Mouse (Mus musculus): ENCODE data around the gene Mark1. TPM values are rescaled to one million over a fixed set of nuclear protein-coding genes. Genes with fewer than 3 reads are reported as not detected.

Gene Mark1
- total and polyA plus RNA-seq, 3 experiments = 0.16 TPM; not detected in 2

- no peak overlapping the region for H3K4me3 ChIP-seq (ENCODE audit: low read depth, low read length)
- no peaks in the 10 kb centered on the region for H3K9me3 ChIP-seq (replicated peaks)
- TF ChIP-seq GATA1 (IDR thresholded peaks at IDR 0.05; ENCODE audit: borderline replicate concordance, low read length) (no peak), POLR2AphosphoS5 (IDR thresholded peaks at IDR 0.05; ENCODE audit: insufficient replicate concordance, low read depth, low read length) (no peak), CTCF (IDR thresholded peaks at IDR 0.05; ENCODE audit: low read depth, low read length) (no peak), GATA2 (IDR thresholded peaks at IDR 0.05; ENCODE audit: borderline replicate concordance, low read depth, low read length) (no peak), TAL1 (conservative IDR thresholded peaks at IDR 0.05; ENCODE audit: low read depth, low read length) (no peak)
- ATAC-seq (ENCODE audit: extremely low read depth, insufficient number of reproducible peaks, low FRiP score, poor library complexity, severe bottlenecking) = no peak
- no peaks in the 10 kb centered on the region for H3K4me1 ChIP-seq (ENCODE audit: insufficient read depth, low read depth, low read length)
- DNase-seq (ENCODE audit: low spot score) = no peak
- H3K36me3 ChIP-seq (replicated peaks) = no peaks in the 10 kb centered on the region
- peaks cover 2% of the 10 kb centered on the region; the same call in 1 of the 2 replicates for H3K27me3 ChIP-seq (ENCODE audit: insufficient read depth, low read length)
These were observed 90.8 kb downstream of the Mark1 start for GRCm38 (mm10) chr1:184908558-184908957.

DNA sequence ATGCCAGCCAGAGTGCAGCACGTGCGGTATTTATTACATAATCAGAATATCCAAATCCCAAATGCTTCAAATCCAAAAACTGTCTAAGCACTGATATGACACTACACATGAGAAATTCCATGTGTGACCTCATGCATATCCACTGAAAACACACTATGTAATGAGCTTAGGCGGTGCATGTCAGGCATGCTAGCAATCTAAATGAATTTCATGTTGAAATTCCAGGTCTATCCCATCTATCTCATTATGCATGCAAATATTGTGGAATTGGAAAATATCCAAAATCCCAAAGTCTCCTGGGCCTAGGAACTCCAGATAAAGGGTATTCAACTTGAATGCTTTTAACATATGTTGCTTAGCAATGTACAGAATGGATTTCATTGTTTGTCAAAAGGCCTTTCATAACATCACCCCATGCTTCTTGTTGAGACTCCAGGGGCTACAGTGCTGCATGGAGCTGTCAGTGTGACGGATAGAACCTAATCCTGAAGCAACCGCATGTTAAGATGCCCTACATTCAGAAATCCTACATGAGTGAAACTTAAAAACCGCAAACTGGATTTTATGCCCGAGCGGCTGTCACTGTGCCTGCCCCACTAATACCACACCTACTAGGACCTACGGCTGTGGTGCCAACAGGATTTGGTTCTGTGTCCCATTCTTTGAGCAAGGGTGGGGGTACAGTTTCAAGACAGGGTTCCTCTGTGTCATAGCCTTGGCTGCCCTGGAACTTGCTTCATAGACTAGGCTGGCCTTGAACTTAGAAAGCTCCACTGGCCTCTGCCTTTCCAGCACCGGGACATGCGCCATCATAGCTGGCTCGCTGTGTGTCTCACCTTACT is 93.2 kb downstream of the Mark1 start:
- no peak overlapping the region for H3K4me3 ChIP-seq (ENCODE audit: low read depth, low read length)
- H3K4me1 ChIP-seq (ENCODE audit: insufficient read depth, low read depth, low read length) = no peaks in the 10 kb centered on the region
- ATAC-seq (ENCODE audit: extremely low read depth, insufficient number of reproducible peaks, low FRiP score, poor library complexity, severe bottlenecking) (no peak), DNase-seq (ENCODE audit: low spot score) (no peak)
- peaks cover 3% of the 10 kb centered on the region; the same call in 1 of the 2 replicates for H3K27me3 ChIP-seq (ENCODE audit: insufficient read depth, low read length)
- no peak for TF ChIP-seq POLR2AphosphoS5 (IDR thresholded peaks at IDR 0.05; ENCODE audit: insufficient replicate concordance, low read depth, low read length)
- no peak for TF ChIP-seq CTCF (IDR thresholded peaks at IDR 0.05; ENCODE audit: low read depth, low read length)
- TF ChIP-seq TAL1 (conservative IDR thresholded peaks at IDR 0.05; ENCODE audit: low read depth, low read length) = no peak
- TF ChIP-seq GATA1 (IDR thresholded peaks at IDR 0.05; ENCODE audit: borderline replicate concordance, low read length) = no peak
- no peak for TF ChIP-seq GATA2 (IDR thresholded peaks at IDR 0.05; ENCODE audit: borderline replicate concordance, low read depth, low read length)
- no peaks in the 10 kb centered on the region for H3K9me3 ChIP-seq (replicated peaks)
- H3K36me3 ChIP-seq (replicated peaks) = no peaks in the 10 kb centered on the region

DNA sequence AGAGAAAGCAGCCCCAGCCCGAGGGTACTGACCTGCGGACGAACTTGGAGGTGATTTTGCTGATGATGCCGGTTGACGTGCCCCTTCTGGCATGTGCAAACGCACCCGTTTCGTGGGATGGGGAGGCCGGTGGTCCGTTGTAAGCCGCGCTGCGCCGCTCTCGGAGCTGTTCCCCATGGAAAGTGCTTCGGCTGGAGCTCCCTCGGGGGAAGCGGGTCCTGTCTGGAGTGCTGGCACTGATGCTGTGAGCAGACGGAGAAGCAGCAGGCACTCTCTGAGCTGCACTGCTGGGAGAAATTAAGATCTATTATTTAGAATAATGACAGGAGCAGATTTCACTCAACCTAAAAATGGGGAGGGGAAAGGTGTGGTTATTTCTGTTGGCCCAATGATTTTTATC is 94.0 kb downstream of the Mark1 start:
- H3K27me3 ChIP-seq (ENCODE audit: insufficient read depth, low read length) = peaks cover 3% of the 10 kb centered on the region; the same call in 1 of the 2 replicates
- TF ChIP-seq CTCF (IDR thresholded peaks at IDR 0.05; ENCODE audit: low read depth, low read length) (no peak), TAL1 (conservative IDR thresholded peaks at IDR 0.05; ENCODE audit: low read depth, low read length) (no peak), GATA2 (IDR thresholded peaks at IDR 0.05; ENCODE audit: borderline replicate concordance, low read depth, low read length) (no peak), GATA1 (IDR thresholded peaks at IDR 0.05; ENCODE audit: borderline replicate concordance, low read length) (no peak), POLR2AphosphoS5 (IDR thresholded peaks at IDR 0.05; ENCODE audit: insufficient replicate concordance, low read depth, low read length) (no peak)
- H3K9me3 ChIP-seq (replicated peaks) = no peaks in the 10 kb centered on the region
- no peak overlapping the region for H3K4me3 ChIP-seq (ENCODE audit: low read depth, low read length)
- DNase-seq (ENCODE audit: low spot score) (no peak), ATAC-seq (ENCODE audit: extremely low read depth, insufficient number of reproducible peaks, low FRiP score, poor library complexity, severe bottlenecking) (no peak)
- H3K4me1 ChIP-seq (ENCODE audit: insufficient read depth, low read depth, low read length) = no peaks in the 10 kb centered on the region
- no peaks in the 10 kb centered on the region for H3K36me3 ChIP-seq (replicated peaks)

GRCm38 (mm10) chr1:184903697-184904096 is 95.7 kb downstream of the Mark1 start:
- TF ChIP-seq POLR2AphosphoS5 (IDR thresholded peaks at IDR 0.05; ENCODE audit: insufficient replicate concordance, low read depth, low read length) (no peak), CTCF (IDR thresholded peaks at IDR 0.05; ENCODE audit: low read depth, low read length) (no peak)
- Histone ChIP-seq H3K9me3 (replicated peaks) (no peaks in the 10 kb centered on the region), H3K36me3 (replicated peaks) (no peaks in the 10 kb centered on the region), H3K27me3 (ENCODE audit: insufficient read depth, low read length) (peaks cover 3% of the 10 kb centered on the region; the same call in 1 of the 2 replicates), H3K4me3 (ENCODE audit: low read depth, low read length) (no peak overlapping the region), H3K4me1 (ENCODE audit: insufficient read depth, low read depth, low read length) (no peaks in the 10 kb centered on the region)
- DNase-seq (ENCODE audit: low spot score) = no peak
- ATAC-seq (ENCODE audit: extremely low read depth, insufficient number of reproducible peaks, low FRiP score, poor library complexity, severe bottlenecking) = no peak

DNA sequence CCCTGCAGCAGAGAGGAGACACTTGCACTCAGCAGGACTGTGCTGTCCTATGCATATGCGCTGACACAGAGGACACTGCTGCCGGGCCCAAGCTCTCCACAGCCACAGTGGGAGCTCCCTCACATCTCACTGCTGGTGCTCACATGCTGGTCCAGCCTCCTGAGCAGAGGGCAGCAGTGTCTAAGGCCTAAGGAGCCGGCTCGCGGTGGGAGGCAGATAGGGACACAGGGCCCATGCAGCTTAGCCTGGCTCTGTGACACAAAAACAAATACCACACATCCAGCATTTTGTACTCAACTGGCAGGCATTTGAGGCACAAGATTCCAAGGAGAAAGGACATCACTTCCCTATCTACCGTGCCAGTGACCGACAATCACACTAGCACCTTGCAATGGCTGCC is 96.5 kb downstream of the Mark1 start:
- H3K4me1 ChIP-seq (ENCODE audit: insufficient read depth, low read depth, low read length) = no peaks in the 10 kb centered on the region
- H3K9me3 ChIP-seq (replicated peaks) = no peaks in the 10 kb centered on the region
- H3K36me3 ChIP-seq (replicated peaks) = no peaks in the 10 kb centered on the region
- DNase-seq (ENCODE audit: low spot score) = no peak
- ATAC-seq (ENCODE audit: extremely low read depth, insufficient number of reproducible peaks, low FRiP score, poor library complexity, severe bottlenecking) = no peak
- peaks cover 3% of the 10 kb centered on the region; the same call in 1 of the 2 replicates for H3K27me3 ChIP-seq (ENCODE audit: insufficient read depth, low read length)
- no peak overlapping the region for H3K4me3 ChIP-seq (ENCODE audit: low read depth, low read length)
- TF ChIP-seq CTCF (IDR thresholded peaks at IDR 0.05; ENCODE audit: low read depth, low read length) = no peak
- no peak for TF ChIP-seq POLR2AphosphoS5 (IDR thresholded peaks at IDR 0.05; ENCODE audit: insufficient replicate concordance, low read depth, low read length)
- no peak for TF ChIP-seq TAL1 (conservative IDR thresholded peaks at IDR 0.05; ENCODE audit: low read depth, low read length)
- TF ChIP-seq GATA2 (IDR thresholded peaks at IDR 0.05; ENCODE audit: borderline replicate concordance, low read depth, low read length) = no peak
- no peak for TF ChIP-seq GATA1 (IDR thresholded peaks at IDR 0.05; ENCODE audit: borderline replicate concordance, low read length)

DNA sequence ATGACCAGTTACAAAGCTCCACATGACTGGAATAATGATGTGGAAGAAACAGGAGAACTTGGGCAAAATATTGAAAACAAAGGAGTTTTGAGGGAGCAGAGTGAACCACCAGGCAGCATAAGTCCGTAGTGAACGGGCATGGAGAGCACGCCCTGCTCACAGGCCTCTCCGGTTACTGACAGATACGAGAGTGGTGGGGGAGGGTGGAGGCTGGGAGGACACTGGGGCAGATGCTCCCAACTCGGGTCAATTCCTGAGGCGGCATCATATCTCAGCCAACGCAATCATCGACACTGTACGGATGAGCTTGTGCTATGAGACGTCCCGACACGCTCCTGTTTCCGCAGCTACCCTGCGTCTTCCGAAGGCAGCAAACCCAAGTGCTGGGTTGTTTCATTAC is 102.0 kb downstream of the Mark1 start:
- no peak for DNase-seq (ENCODE audit: low spot score)
- Histone ChIP-seq H3K4me1 (ENCODE audit: insufficient read depth, low read depth, low read length) (no peaks in the 10 kb centered on the region), H3K36me3 (replicated peaks) (no peaks in the 10 kb centered on the region), H3K9me3 (replicated peaks) (no peaks in the 10 kb centered on the region), H3K27me3 (ENCODE audit: insufficient read depth, low read length) (no peaks in the 10 kb centered on the region; the same call in 1 of the 2 replicates), H3K4me3 (ENCODE audit: low read depth, low read length) (no peak overlapping the region)
- ATAC-seq (ENCODE audit: extremely low read depth, insufficient number of reproducible peaks, low FRiP score, poor library complexity, severe bottlenecking) = no peak
- no peak for TF ChIP-seq CTCF (IDR thresholded peaks at IDR 0.05; ENCODE audit: low read depth, low read length)
- TF ChIP-seq GATA1 (IDR thresholded peaks at IDR 0.05; ENCODE audit: borderline replicate concordance, low read length) = no peak
- no peak for TF ChIP-seq TAL1 (conservative IDR thresholded peaks at IDR 0.05; ENCODE audit: low read depth, low read length)
- no peak for TF ChIP-seq POLR2AphosphoS5 (IDR thresholded peaks at IDR 0.05; ENCODE audit: insufficient replicate concordance, low read depth, low read length)
- no peak for TF ChIP-seq GATA2 (IDR thresholded peaks at IDR 0.05; ENCODE audit: borderline replicate concordance, low read depth, low read length)

Data from G1E (cell line).